Mouse (Mus musculus): Measurements from ENCODE around the gene Camsap1. TPM values are rescaled to one million over a fixed set of nuclear protein-coding genes. Genes with fewer than 3 reads are reported as not detected.

Gene Camsap1
- polyA plus RNA-seq, 1 experiment from 2014 or later: 19.5 TPM

DNA sequence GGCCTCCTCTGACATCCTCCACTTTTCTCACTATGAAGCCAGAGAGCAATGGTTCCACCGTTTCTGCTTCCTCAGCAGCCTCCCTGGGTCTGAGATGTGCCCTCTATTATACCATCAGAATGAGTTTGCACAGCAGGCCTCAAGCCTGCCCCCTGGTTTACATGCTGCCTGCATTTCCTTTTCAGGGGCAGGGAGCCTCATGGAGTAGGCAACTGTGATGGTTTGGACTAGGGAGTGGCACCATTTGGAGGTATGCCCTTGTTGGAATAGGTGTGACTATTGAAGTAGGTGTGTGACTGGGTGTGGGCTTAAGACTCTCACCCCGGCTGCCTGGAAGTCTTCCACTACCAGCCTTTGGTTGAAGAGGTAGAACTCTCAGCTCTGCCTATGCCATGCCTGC is 59.3 kb downstream of the Camsap1 start:
- peaks cover 31% of the 10 kb centered on the region for H3K36me3 ChIP-seq
- H3K9ac ChIP-seq: no peak overlapping the region
- H3K4me1 ChIP-seq: 0 out of 2 replicates have a peak, but pooled peaks cover 9% of the 10 kb centered on the region
- no peak overlapping the region for H3K4me2 ChIP-seq (replicated peaks)
- 80% methylated on average over 2 of the region's 2 CpGs for WGBS
- ATAC-seq (ENCODE audit: insufficient number of reproducible peaks, low FRiP score, low TSS enrichment, low read depth): no peak
- H3K27ac ChIP-seq (replicated peaks): no peak overlapping the region
- no peaks in the 10 kb centered on the region for H3K9me3 ChIP-seq (replicated peaks)
- H3K4me3 ChIP-seq (replicated peaks): no peak overlapping the region
- no peaks in the 10 kb centered on the region for H3K27me3 ChIP-seq

DNA sequence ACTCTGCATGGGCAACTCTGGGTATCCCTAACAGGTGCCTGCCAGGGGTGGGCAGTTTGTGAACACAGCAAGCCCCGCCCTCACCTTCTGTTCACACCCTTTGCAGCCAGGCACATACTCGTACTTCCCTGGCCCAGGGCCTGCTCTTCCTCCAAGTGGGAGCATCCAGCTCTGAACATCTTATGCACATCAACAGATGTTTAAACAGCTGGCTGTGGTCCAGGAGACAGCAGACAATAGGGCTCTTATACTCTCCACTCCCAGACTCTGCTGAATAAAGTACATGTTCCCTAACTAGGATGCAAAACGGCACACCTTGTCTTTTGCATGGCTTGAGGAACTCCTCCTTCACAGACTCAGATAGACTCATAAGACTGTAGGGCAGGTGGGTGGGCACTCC is 63.1 kb downstream of the Camsap1 start:
- Histone ChIP-seq H3K36me3 (peaks cover 8% of the 10 kb centered on the region; the same call in 1 of the 2 replicates), H3K4me1 (0 out of 2 replicates have a peak, but pooled peaks cover 9% of the 10 kb centered on the region), H3K4me3 (replicated peaks) (no peak overlapping the region), H3K27ac (replicated peaks) (no peak overlapping the region), H3K4me2 (replicated peaks) (no peak overlapping the region), H3K9ac (no peak overlapping the region), H3K27me3 (no peaks in the 10 kb centered on the region), H3K9me3 (replicated peaks) (no peaks in the 10 kb centered on the region)
- no peak for ATAC-seq (ENCODE audit: insufficient number of reproducible peaks, low FRiP score, low TSS enrichment, low read depth)
- WGBS: 47% methylated on average over 3 of the region's 3 CpGs

DNA sequence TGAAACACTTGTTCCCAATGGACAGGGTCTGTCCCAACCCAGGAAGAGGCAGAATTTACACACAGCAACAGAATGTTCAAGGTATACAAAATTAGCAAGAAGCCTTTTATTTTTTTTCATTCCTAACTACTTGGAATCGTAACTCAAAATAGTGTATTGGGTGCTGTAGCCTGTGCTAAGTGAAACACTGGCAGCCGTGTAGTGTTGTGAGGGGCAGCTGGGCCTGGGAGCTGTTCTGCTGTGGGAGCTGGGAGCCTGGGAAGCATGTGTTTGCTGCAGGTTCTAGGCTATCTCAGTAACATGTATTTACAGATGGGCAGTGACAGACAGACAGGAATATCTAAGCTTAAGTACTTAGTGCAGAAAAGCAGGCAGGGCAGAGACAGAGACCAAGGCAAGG is 64.7 kb downstream of the Camsap1 start:
- no peak overlapping the region for H3K4me3 ChIP-seq (replicated peaks)
- H3K4me1 ChIP-seq: 0 out of 2 replicates have a peak, but pooled peaks cover 9% of the 10 kb centered on the region
- H3K9me3 ChIP-seq (replicated peaks): no peaks in the 10 kb centered on the region
- H3K4me2 ChIP-seq (replicated peaks): no peak overlapping the region
- no peaks in the 10 kb centered on the region for H3K27me3 ChIP-seq
- no peak for ATAC-seq (ENCODE audit: insufficient number of reproducible peaks, low FRiP score, low TSS enrichment, low read depth)
- no peak overlapping the region for H3K9ac ChIP-seq
- WGBS: 83% methylated on average over 2 of the region's 2 CpGs
- H3K27ac ChIP-seq (replicated peaks): no peak overlapping the region
- no peaks in the 10 kb centered on the region for H3K36me3 ChIP-seq

DNA sequence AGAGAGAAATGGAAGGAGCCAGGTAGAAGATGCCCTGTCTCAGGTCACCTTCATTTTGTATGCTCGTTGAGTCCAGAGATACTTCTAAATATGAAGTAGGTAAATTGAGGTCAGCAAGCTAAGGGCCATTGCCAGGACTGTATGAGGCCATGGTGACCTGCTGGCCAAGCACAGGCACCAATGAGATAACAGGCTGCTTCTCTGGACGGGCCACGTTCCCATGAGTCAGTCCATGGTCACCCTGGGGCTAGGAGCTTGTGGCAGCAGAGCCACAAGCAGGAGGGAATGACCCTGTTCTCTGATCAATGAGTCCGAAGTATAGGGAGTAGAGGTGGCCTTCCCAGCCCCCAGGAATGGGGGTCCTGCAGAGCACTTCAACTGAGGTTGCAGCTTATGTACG is 68.3 kb downstream of the Camsap1 start:
- H3K4me3 ChIP-seq (replicated peaks): no peak overlapping the region
- 0 out of 2 replicates have a peak, but pooled peaks cover under 1% of the 10 kb centered on the region for H3K4me1 ChIP-seq
- H3K36me3 ChIP-seq: no peaks in the 10 kb centered on the region
- no peaks in the 10 kb centered on the region for H3K27me3 ChIP-seq
- H3K9me3 ChIP-seq (replicated peaks): no peaks in the 10 kb centered on the region
- no peak overlapping the region for H3K9ac ChIP-seq
- no peak overlapping the region for H3K4me2 ChIP-seq (replicated peaks)
- WGBS: 79% methylated on average over 5 of the region's 5 CpGs
- ATAC-seq (ENCODE audit: insufficient number of reproducible peaks, low FRiP score, low TSS enrichment, low read depth): no peak
- H3K27ac ChIP-seq (replicated peaks): no peak overlapping the region

DNA sequence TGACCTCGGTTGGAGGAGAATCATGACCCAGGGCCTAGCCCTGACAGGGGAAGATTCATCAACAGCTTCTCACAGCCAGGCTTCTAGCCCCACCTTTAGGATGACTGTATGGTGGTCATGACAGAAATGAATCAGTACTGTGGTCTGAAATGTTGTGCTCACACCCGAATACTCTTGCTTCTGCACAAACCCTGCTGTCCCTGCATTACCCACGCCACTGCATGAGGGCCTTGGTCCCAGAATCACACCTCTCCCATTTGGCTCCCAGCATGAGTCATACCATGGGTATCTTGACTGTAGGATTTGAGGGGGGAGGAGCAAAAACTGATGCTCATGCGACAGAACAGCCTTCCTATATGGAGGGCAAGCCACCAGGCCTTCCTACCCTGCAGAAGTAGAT is 68.9 kb downstream of the Camsap1 start:
- no peaks in the 10 kb centered on the region for H3K9me3 ChIP-seq (replicated peaks)

DNA sequence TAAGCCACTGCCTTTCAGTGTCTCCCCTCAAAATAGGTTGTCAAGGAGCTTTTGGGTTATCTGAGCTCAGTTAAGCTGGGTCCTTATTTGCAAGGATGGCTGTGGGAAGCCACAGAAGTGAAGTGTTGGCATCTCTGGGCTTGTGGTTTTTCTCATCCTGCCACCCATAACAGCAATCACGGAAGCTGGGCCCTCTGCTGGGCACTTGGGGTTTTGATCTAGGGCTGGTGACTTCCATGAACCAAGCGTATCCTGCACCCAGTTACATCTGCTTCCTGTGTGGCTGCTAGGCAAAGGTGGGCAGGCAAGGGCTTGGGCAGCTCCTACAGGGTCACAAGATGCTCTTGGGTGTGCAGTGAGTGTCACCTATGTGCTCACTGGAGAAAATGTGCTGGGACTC is 69.8 kb downstream of the Camsap1 start:
- WGBS: 44% methylated on average over 2 of the region's 2 CpGs
- Histone ChIP-seq H3K27me3 (no peaks in the 10 kb centered on the region), H3K36me3 (no peaks in the 10 kb centered on the region), H3K9ac (no peak overlapping the region), H3K4me3 (replicated peaks) (no peak overlapping the region), H3K27ac (replicated peaks) (no peak overlapping the region), H3K9me3 (replicated peaks) (no peaks in the 10 kb centered on the region), H3K4me2 (replicated peaks) (no peak overlapping the region), H3K4me1 (no peaks in the 10 kb centered on the region)
- ATAC-seq (ENCODE audit: insufficient number of reproducible peaks, low FRiP score, low TSS enrichment, low read depth): no peak

More for the DNA sequence above, 68.9 kb downstream of the Camsap1 start:
- Histone ChIP-seq H3K27ac (replicated peaks) (no peak overlapping the region), H3K9ac (no peak overlapping the region), H3K27me3 (no peaks in the 10 kb centered on the region), H3K4me3 (replicated peaks) (no peak overlapping the region), H3K4me2 (replicated peaks) (no peak overlapping the region), H3K36me3 (no peaks in the 10 kb centered on the region), H3K4me1 (no peaks in the 10 kb centered on the region)
- ATAC-seq (ENCODE audit: insufficient number of reproducible peaks, low FRiP score, low TSS enrichment, low read depth): no peak
- 82% methylated on average over 4 of the region's 4 CpGs for WGBS

DNA sequence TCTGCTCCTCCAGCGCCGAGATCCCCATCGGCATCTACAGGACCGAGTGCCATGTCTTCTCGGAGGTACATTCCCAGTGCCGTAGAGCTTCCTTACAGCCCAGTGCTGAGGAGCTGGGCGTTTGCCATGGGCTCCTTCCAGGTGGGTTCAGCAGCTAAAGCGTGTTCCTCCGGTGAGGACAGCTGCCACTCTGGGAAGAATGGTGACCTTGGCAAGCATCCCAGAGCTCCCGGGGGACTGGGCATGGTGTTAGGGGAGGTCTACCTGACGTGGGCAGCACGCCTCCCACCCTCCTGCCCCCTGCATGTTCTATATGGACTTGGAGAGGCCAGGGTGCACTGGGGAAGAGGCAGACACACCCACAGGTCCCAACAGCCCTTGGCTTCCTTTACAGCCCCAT is 73.2 kb downstream of the Camsap1 start:
- no peak for ATAC-seq (ENCODE audit: insufficient number of reproducible peaks, low FRiP score, low TSS enrichment, low read depth)
- no peak overlapping the region for H3K4me2 ChIP-seq (replicated peaks)
- no peaks in the 10 kb centered on the region for H3K4me1 ChIP-seq
- WGBS: 78% methylated on average over 12 of the region's 12 CpGs
- no peak overlapping the region for H3K9ac ChIP-seq
- H3K27ac ChIP-seq (replicated peaks): no peak overlapping the region
- no peaks in the 10 kb centered on the region for H3K27me3 ChIP-seq
- no peaks in the 10 kb centered on the region for H3K36me3 ChIP-seq
- H3K9me3 ChIP-seq (replicated peaks): no peaks in the 10 kb centered on the region
- no peak overlapping the region for H3K4me3 ChIP-seq (replicated peaks)

DNA sequence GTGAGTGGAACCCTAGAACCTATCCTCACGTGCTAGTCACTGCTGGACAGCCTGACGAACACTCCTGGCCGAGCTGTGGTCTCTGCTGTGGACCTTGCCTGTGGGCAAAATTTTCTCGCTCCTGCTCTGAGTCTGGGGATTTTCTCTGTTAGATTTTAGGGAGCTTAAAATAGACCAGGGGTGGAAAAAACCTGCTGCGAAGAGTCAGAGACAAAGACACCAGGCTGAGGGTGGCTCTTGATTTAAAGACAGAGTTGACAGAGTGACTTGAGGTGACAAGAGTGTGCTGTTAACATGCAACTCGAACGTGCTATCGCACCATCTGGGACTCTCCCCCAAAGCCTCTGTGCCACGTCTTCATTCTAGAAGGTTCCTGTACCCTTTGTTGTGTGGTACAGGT is 84.1 kb downstream of the Camsap1 start:
- Histone ChIP-seq H3K9ac (no peak overlapping the region), H3K27ac (replicated peaks) (no peak overlapping the region), H3K36me3 (no peaks in the 10 kb centered on the region), H3K27me3 (no peaks in the 10 kb centered on the region), H3K4me1 (no peaks in the 10 kb centered on the region), H3K9me3 (replicated peaks) (no peaks in the 10 kb centered on the region), H3K4me3 (replicated peaks) (no peak overlapping the region), H3K4me2 (replicated peaks) (no peak overlapping the region)
- ATAC-seq (ENCODE audit: insufficient number of reproducible peaks, low FRiP score, low TSS enrichment, low read depth): no peak
- 69% methylated on average over 9 of the region's 9 CpGs for WGBS

DNA sequence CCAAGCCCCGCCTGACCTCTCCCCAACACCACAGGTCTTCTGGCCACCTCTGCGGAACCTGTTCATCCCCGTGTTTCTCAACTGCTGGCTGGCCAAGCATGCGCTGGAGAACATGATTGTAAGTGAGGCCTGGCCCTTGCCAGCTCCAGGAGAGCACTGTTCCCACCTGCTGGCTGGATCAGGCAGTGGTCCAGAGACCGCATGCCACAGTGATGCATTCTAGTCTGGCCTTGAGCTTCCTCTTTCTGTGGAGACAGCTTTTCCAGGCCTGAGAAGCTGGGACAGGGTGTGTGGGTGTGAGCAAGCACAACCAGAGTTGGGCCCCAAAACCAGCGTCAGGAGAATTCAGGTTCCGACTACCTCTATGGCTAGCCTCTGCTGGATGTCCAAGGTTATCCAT is 90.6 kb downstream of the Camsap1 start:
- no peaks in the 10 kb centered on the region for H3K27me3 ChIP-seq
- no peak overlapping the region for H3K4me3 ChIP-seq (replicated peaks)
- H3K27ac ChIP-seq (replicated peaks): no peak overlapping the region
- no peak overlapping the region for H3K9ac ChIP-seq
- no peaks in the 10 kb centered on the region for H3K4me1 ChIP-seq
- 79% methylated on average over 7 of the region's 7 CpGs for WGBS
- no peaks in the 10 kb centered on the region for H3K36me3 ChIP-seq
- ATAC-seq (ENCODE audit: insufficient number of reproducible peaks, low FRiP score, low TSS enrichment, low read depth): no peak
- no peak overlapping the region for H3K4me2 ChIP-seq (replicated peaks)
- H3K9me3 ChIP-seq (replicated peaks): no peaks in the 10 kb centered on the region

DNA sequence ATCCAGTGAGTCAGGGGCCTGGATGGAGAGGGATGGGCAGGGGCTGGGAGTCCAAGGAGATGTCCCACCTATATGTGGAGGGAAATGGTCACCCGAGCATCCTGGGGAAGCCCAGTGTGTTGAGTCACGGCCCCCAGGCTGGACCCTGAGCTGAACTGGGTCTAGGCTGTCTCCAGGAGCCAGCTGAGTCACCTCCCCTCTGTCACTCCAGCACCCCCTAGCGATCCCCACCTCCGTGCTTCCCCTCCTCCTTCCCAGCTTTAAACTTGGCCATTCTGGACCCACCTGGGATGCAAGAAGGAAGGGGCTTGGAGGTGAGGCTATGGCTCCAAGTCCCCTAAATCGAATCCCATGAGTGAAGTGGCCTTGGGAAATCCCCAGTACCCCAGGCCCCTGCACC is 94.9 kb downstream of the Camsap1 start:
- 53% methylated on average over 5 of the region's 5 CpGs for WGBS
- Histone ChIP-seq H3K4me2 (replicated peaks) (no peak overlapping the region), H3K9me3 (replicated peaks) (no peaks in the 10 kb centered on the region), H3K36me3 (no peaks in the 10 kb centered on the region), H3K27me3 (no peaks in the 10 kb centered on the region), H3K4me1 (no peaks in the 10 kb centered on the region), H3K4me3 (replicated peaks) (no peak overlapping the region), H3K9ac (no peak overlapping the region), H3K27ac (replicated peaks) (no peak overlapping the region)
- ATAC-seq (ENCODE audit: insufficient number of reproducible peaks, low FRiP score, low TSS enrichment, low read depth): no peak

DNA sequence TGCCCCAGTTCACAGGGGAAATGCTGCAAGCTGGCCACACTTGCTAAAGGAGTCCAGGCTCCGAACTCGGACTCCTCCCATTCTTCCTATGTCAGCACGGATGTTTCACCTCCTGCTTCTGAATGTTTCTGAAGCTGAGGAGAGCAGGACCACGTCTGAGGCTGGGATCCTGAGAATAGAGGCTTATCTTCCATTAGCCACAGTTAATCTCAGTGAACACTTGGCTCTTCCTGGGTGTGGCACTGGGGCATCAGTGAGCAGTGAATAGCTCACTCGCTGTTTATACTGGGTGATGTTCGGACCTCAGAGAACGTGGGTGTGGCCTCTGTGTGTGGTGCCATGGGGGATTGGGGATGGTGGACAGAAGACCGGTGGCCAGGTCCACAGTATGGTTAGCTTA is 95.9 kb downstream of the Camsap1 start:
- H3K27ac ChIP-seq (replicated peaks): no peak overlapping the region
- H3K9ac ChIP-seq: no peak overlapping the region
- 56% methylated on average over 8 of the region's 8 CpGs for WGBS
- no peaks in the 10 kb centered on the region for H3K27me3 ChIP-seq
- no peak overlapping the region for H3K4me2 ChIP-seq (replicated peaks)
- no peaks in the 10 kb centered on the region for H3K9me3 ChIP-seq (replicated peaks)
- no peaks in the 10 kb centered on the region for H3K4me1 ChIP-seq
- no peak overlapping the region for H3K4me3 ChIP-seq (replicated peaks)
- no peak for ATAC-seq (ENCODE audit: insufficient number of reproducible peaks, low FRiP score, low TSS enrichment, low read depth)
- no peaks in the 10 kb centered on the region for H3K36me3 ChIP-seq

DNA sequence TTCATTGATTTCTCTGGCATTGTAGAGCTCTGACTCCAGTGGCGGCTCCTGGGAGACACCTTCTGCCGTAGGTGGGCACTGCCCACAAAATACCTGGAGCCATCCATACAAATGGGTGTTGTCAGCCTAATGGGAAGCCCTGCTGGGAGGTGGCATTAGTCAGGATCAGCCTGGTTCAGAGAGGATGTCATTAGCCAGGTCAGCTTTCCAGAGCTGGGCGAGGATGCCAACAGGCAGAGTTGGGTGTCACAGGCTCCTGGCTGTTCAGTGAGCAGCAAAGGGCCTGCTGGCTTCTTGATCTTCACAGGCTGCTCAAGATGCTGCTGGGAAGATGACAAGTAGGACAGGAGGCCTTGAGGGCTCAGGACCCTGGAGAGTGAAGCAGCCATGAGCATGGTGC is 98.3 kb downstream of the Camsap1 start:
- Histone ChIP-seq H3K9me3 (replicated peaks) (no peaks in the 10 kb centered on the region), H3K27me3 (peaks cover 8% of the 10 kb centered on the region; the same call in 1 of the 2 replicates), H3K4me3 (replicated peaks) (no peak overlapping the region), H3K36me3 (no peaks in the 10 kb centered on the region), H3K27ac (replicated peaks) (no peak overlapping the region), H3K9ac (no peak overlapping the region), H3K4me1 (no peaks in the 10 kb centered on the region), H3K4me2 (replicated peaks) (no peak overlapping the region)
- WGBS: 77% methylated on average over 3 of the region's 3 CpGs
- no peak for ATAC-seq (ENCODE audit: insufficient number of reproducible peaks, low FRiP score, low TSS enrichment, low read depth)

Data from embryonic facial prominence, embryonic 15.5 days (tissue).